Mouse (Mus musculus): ENCODE results near the gene Plekhm3. TPM values are rescaled to one million over a fixed set of nuclear protein-coding genes. Genes with fewer than 3 reads are reported as not detected.

The Plekhm3 gene
- polyA plus RNA-seq, 1 experiment from 2014 or later: 5.0 TPM

- Histone ChIP-seq H3K36me3 (ENCODE audit: control insufficient read depth, insufficient read depth, low read length) (no peaks in the 10 kb centered on the region), H3K9me3 (replicated peaks; ENCODE audit: control insufficient read depth, low read length) (no peaks in the 10 kb centered on the region), H3K27ac (ENCODE audit: low read length) (no peak overlapping the region), H3K27me3 (ENCODE audit: control insufficient read depth, insufficient read depth, low read length) (no peaks in the 10 kb centered on the region; the same call in 1 of the 2 replicates), H3K9ac (ENCODE audit: low read length) (no peak overlapping the region), H3K4me1 (ENCODE audit: control insufficient read depth, insufficient read depth, low read length) (no peaks in the 10 kb centered on the region), H3K4me2 (ENCODE audit: low read depth, low read length) (no peak overlapping the region), H3K4me3 (replicated peaks; ENCODE audit: low read length) (no peak overlapping the region)
- no peak for ATAC-seq (ENCODE audit: insufficient read depth, low FRiP score)
- 87% methylated on average over 2 of the region's 2 CpGs for WGBS
Observed at GRCm38 (mm10) chr1:64897485-64897884, 59.1 kb downstream of the Plekhm3 start.

- Histone ChIP-seq H3K4me1 (ENCODE audit: control insufficient read depth, insufficient read depth, low read length) (no peaks in the 10 kb centered on the region), H3K36me3 (ENCODE audit: control insufficient read depth, insufficient read depth, low read length) (no peaks in the 10 kb centered on the region), H3K9ac (ENCODE audit: low read length) (no peak overlapping the region), H3K4me3 (replicated peaks; ENCODE audit: low read length) (no peak overlapping the region), H3K27me3 (ENCODE audit: control insufficient read depth, insufficient read depth, low read length) (no peaks in the 10 kb centered on the region; the same call in 1 of the 2 replicates), H3K4me2 (ENCODE audit: low read depth, low read length) (no peak overlapping the region), H3K9me3 (replicated peaks; ENCODE audit: control insufficient read depth, low read length) (no peaks in the 10 kb centered on the region), H3K27ac (ENCODE audit: low read length) (no peak overlapping the region)
- ATAC-seq (ENCODE audit: insufficient read depth, low FRiP score): no peak
- WGBS: 81% methylated on average over 7 of the region's 7 CpGs
Observed at GRCm38 (mm10) chr1:64893806-64894205, 62.8 kb downstream of the Plekhm3 start.

GRCm38 (mm10) chr1:64891332-64891731 is 65.3 kb downstream of the Plekhm3 start:
- 90% methylated on average over 4 of the region's 4 CpGs for WGBS
- ATAC-seq (ENCODE audit: insufficient read depth, low FRiP score): no peak

GRCm38 (mm10) chr1:64887502-64888203 is 69.0 kb downstream of the Plekhm3 start:
- no peak for ATAC-seq (ENCODE audit: insufficient read depth, low FRiP score)
- H3K9ac ChIP-seq (ENCODE audit: low read length): no peak overlapping the region
- H3K27me3 ChIP-seq (ENCODE audit: control insufficient read depth, insufficient read depth, low read length): no peaks in the 10 kb centered on the region
- H3K4me3 ChIP-seq (replicated peaks; ENCODE audit: low read length): no peak overlapping the region
- H3K36me3 ChIP-seq (ENCODE audit: control insufficient read depth, insufficient read depth, low read length): no peaks in the 10 kb centered on the region
- 59% methylated on average over 2 of the region's 2 CpGs for WGBS
- H3K4me1 ChIP-seq (ENCODE audit: control insufficient read depth, insufficient read depth, low read length): peaks cover 13% of the 10 kb centered on the region; the same call in 1 of the 2 replicates
- no peak overlapping the region for H3K27ac ChIP-seq (ENCODE audit: low read length)
- H3K4me2 ChIP-seq (ENCODE audit: low read depth, low read length): no peak overlapping the region
- H3K9me3 ChIP-seq (replicated peaks; ENCODE audit: control insufficient read depth, low read length): no peaks in the 10 kb centered on the region

More at GRCm38 (mm10) chr1:64891332-64891731, 65.3 kb downstream of the Plekhm3 start:
- no peak overlapping the region for H3K9ac ChIP-seq (ENCODE audit: low read length)
- H3K4me3 ChIP-seq (replicated peaks; ENCODE audit: low read length): no peak overlapping the region
- H3K36me3 ChIP-seq (ENCODE audit: control insufficient read depth, insufficient read depth, low read length): no peaks in the 10 kb centered on the region
- no peak overlapping the region for H3K4me2 ChIP-seq (ENCODE audit: low read depth, low read length)
- H3K4me1 ChIP-seq (ENCODE audit: control insufficient read depth, insufficient read depth, low read length): no peaks in the 10 kb centered on the region
- no peak overlapping the region for H3K27ac ChIP-seq (ENCODE audit: low read length)
- no peaks in the 10 kb centered on the region; the same call in 1 of the 2 replicates for H3K27me3 ChIP-seq (ENCODE audit: control insufficient read depth, insufficient read depth, low read length)
- H3K9me3 ChIP-seq (replicated peaks; ENCODE audit: control insufficient read depth, low read length): no peaks in the 10 kb centered on the region

GRCm38 (mm10) chr1:64886718-64887117 is 69.9 kb downstream of the Plekhm3 start:
- no peak overlapping the region for H3K9ac ChIP-seq (ENCODE audit: low read length)
- 89% methylated on average over 6 of the region's 6 CpGs for WGBS
- no peaks in the 10 kb centered on the region for H3K27me3 ChIP-seq (ENCODE audit: control insufficient read depth, insufficient read depth, low read length)
- no peak overlapping the region for H3K4me2 ChIP-seq (ENCODE audit: low read depth, low read length)
- no peaks in the 10 kb centered on the region for H3K36me3 ChIP-seq (ENCODE audit: control insufficient read depth, insufficient read depth, low read length)
- ATAC-seq (ENCODE audit: insufficient read depth, low FRiP score): no peak
- no peak overlapping the region for H3K4me3 ChIP-seq (replicated peaks; ENCODE audit: low read length)
- peaks cover 13% of the 10 kb centered on the region; the same call in 1 of the 2 replicates for H3K4me1 ChIP-seq (ENCODE audit: control insufficient read depth, insufficient read depth, low read length)
- no peak overlapping the region for H3K27ac ChIP-seq (ENCODE audit: low read length)
- H3K9me3 ChIP-seq (replicated peaks; ENCODE audit: control insufficient read depth, low read length): no peaks in the 10 kb centered on the region

GRCm38 (mm10) chr1:64885328-64885727 is 71.3 kb downstream of the Plekhm3 start:
- H3K9ac ChIP-seq (ENCODE audit: low read length): no peak overlapping the region
- H3K27me3 ChIP-seq (ENCODE audit: control insufficient read depth, insufficient read depth, low read length): no peaks in the 10 kb centered on the region
- no peak overlapping the region for H3K4me3 ChIP-seq (replicated peaks; ENCODE audit: low read length)
- no peak overlapping the region for H3K4me2 ChIP-seq (ENCODE audit: low read depth, low read length)
- H3K9me3 ChIP-seq (replicated peaks; ENCODE audit: control insufficient read depth, low read length): no peaks in the 10 kb centered on the region
- H3K27ac ChIP-seq (ENCODE audit: low read length): no peak overlapping the region
- WGBS: 63% methylated on average over 3 of the region's 3 CpGs
- ATAC-seq (ENCODE audit: insufficient read depth, low FRiP score): no peak
- H3K4me1 ChIP-seq (ENCODE audit: control insufficient read depth, insufficient read depth, low read length): peaks cover 17% of the 10 kb centered on the region; the same call in 1 of the 2 replicates
- H3K36me3 ChIP-seq (ENCODE audit: control insufficient read depth, insufficient read depth, low read length): no peaks in the 10 kb centered on the region

GRCm38 (mm10) chr1:64884007-64884406 is 72.6 kb downstream of the Plekhm3 start:
- Histone ChIP-seq H3K4me3 (replicated peaks; ENCODE audit: low read length) (no peak overlapping the region), H3K9ac (ENCODE audit: low read length) (no peak overlapping the region), H3K4me1 (ENCODE audit: control insufficient read depth, insufficient read depth, low read length) (peaks cover 21% of the 10 kb centered on the region), H3K27me3 (ENCODE audit: control insufficient read depth, insufficient read depth, low read length) (no peaks in the 10 kb centered on the region), H3K27ac (ENCODE audit: low read length) (0 out of 2 replicates have a peak overlapping the region, but pooled peaks have one; percentile 3), H3K9me3 (replicated peaks; ENCODE audit: control insufficient read depth, low read length) (no peaks in the 10 kb centered on the region), H3K4me2 (ENCODE audit: low read depth, low read length) (peak overlapping the region; percentile 12; the same call in 1 of the 2 replicates), H3K36me3 (ENCODE audit: control insufficient read depth, insufficient read depth, low read length) (no peaks in the 10 kb centered on the region)
- ATAC-seq (ENCODE audit: insufficient read depth, low FRiP score): peak; percentile 26; the same call in 1 of the 2 replicates
- 30% methylated on average over 6 of the region's 6 CpGs for WGBS

- H3K4me3 ChIP-seq (replicated peaks; ENCODE audit: low read length): no peak overlapping the region
- H3K4me1 ChIP-seq (ENCODE audit: control insufficient read depth, insufficient read depth, low read length): peaks cover 32% of the 10 kb centered on the region
- ATAC-seq (ENCODE audit: insufficient read depth, low FRiP score): peak; percentile 51; the same call in 1 of the 2 replicates
- H3K36me3 ChIP-seq (ENCODE audit: control insufficient read depth, insufficient read depth, low read length): no peaks in the 10 kb centered on the region
- no peak overlapping the region for H3K4me2 ChIP-seq (ENCODE audit: low read depth, low read length)
- no peak overlapping the region for H3K9ac ChIP-seq (ENCODE audit: low read length)
- H3K27ac ChIP-seq (ENCODE audit: low read length): no peak overlapping the region
- no peaks in the 10 kb centered on the region for H3K9me3 ChIP-seq (replicated peaks; ENCODE audit: control insufficient read depth, low read length)
- no peaks in the 10 kb centered on the region for H3K27me3 ChIP-seq (ENCODE audit: control insufficient read depth, insufficient read depth, low read length)
- WGBS: 51% methylated on average over 3 of the region's 3 CpGs
Observed at GRCm38 (mm10) chr1:64880613-64881012, 76.0 kb downstream of the Plekhm3 start.

GRCm38 (mm10) chr1:64878795-64879240 is 77.8 kb downstream of the Plekhm3 start:
- H3K4me2 ChIP-seq (ENCODE audit: low read depth, low read length): no peak overlapping the region
- WGBS: 15% methylated on average over 12 of the region's 12 CpGs
- no peak overlapping the region for H3K4me3 ChIP-seq (replicated peaks; ENCODE audit: low read length)
- H3K27me3 ChIP-seq (ENCODE audit: control insufficient read depth, insufficient read depth, low read length): no peaks in the 10 kb centered on the region
- no peaks in the 10 kb centered on the region for H3K36me3 ChIP-seq (ENCODE audit: control insufficient read depth, insufficient read depth, low read length)
- 0 out of 2 replicates have a peak, but pooled peaks have one; percentile 41 for ATAC-seq (ENCODE audit: insufficient read depth, low FRiP score)
- peaks cover 19% of the 10 kb centered on the region for H3K4me1 ChIP-seq (ENCODE audit: control insufficient read depth, insufficient read depth, low read length)
- no peak overlapping the region; the same call in 1 of the 2 replicates for H3K9ac ChIP-seq (ENCODE audit: low read length)
- H3K27ac ChIP-seq (ENCODE audit: low read length): peak overlapping the region; percentile 40; the same call in 1 of the 2 replicates
- H3K9me3 ChIP-seq (replicated peaks; ENCODE audit: control insufficient read depth, low read length): no peaks in the 10 kb centered on the region
